Mouse (Mus musculus) stomach, postnatal 0 days (tissue): ENCODE data around the gene Mettl5.

Experiments
- CTCF ChIP-seq: IDR thresholded peaks from 2 replicates; pipeline ENCODE4 v1.5.1; 2016; ENCODE audit warnings: antibody characterized with exemption, low read depth, mild to moderate bottlenecking, moderate library complexity
- EP300 ChIP-seq: optimal IDR thresholded peaks from 2 replicates; pipeline ENCODE3; 2016; ENCODE audit warnings: antibody characterized with exemption

DNA sequence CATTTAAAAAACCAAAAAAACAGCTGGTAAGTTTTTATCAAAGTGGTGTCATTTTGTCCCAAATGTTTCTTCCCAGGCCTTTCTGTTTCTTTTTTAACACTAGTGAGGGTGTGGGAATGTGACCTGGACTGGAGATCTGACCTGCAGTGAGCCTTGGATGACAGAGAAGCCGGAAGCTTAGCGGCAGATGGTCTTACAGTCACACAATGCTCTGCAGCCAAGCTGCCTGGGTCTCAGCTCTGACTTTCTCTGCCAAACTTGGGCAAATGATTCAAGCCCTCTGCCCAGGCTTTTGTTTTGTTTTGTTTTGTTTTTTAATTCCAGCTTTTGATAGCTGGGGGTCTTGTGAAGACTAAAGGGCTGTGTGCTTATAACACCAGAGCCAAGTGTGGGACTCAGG, 59.0 kb downstream of the Mettl5 start:
- no peak for TF ChIP-seq CTCF
- TF ChIP-seq EP300, result no peak
